Mouse (Mus musculus): ENCODE data around the gene Cdkn3.

GRCm38 (mm10) chr14:46783327-46783926 lies 23.1 kb downstream of the Cdkn3 start:
- TF ChIP-seq CTCF (IDR thresholded peaks at IDR 0.05; ENCODE audit: low read depth) (no peak), EP300 (optimal IDR thresholded peaks at IDR 0.05) (no peak)
